Mouse (Mus musculus): Measurements from ENCODE around the gene Synpo2. TPM values are rescaled to one million over a fixed set of nuclear protein-coding genes. Genes with fewer than 3 reads are reported as not detected.

Synpo2 gene
- polyA plus RNA-seq, 1 experiment from 2014 or later, result 8.3 TPM

DNA sequence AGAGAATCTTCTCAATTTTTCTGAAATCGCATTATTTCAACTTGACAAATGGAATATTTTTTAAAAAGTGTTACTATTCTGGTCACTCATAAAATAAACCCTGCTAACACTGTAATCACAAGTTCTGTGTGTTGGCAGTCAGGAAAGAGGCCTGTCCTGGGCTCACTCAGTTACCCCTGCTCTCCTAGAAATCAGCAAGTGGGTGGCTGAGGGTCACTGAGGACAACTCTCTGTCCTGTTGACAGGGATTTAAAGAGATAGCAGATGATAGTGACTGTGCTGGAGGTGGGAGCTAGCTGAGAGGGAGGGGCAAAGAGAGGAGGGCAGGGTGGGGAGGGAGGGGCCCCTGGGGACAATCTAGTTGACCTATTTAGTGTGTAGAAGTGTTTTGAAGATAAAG, 165.0 kb downstream of the Synpo2 start:
- no peaks in the 10 kb centered on the region for H3K27me3 ChIP-seq (ENCODE audit: control insufficient read depth, insufficient read depth, low read length)

DNA sequence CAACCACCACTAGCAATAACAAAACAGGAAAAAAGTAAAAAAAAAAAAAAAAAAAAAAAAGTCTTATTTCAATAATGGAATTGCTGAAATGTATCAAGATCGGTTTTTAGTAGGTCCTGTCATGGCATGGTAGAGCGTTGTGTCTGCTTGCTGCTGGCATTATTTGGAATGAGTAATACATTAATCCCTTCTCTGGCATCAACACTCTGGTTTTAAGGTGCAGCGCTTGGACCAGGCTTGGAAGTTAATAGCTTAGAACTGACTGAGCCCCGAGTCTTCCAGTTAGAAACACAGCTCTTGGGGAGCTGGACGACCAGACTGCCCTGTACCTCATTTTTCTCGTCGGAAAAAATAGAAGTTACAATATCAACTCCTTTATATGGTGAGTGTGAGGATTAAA, 169.1 kb downstream of the Synpo2 start:
- Histone ChIP-seq H3K36me3 (ENCODE audit: control insufficient read depth, insufficient read depth, low read length) (no peaks in the 10 kb centered on the region), H3K27me3 (ENCODE audit: control insufficient read depth, insufficient read depth, low read length) (no peaks in the 10 kb centered on the region), H3K4me1 (ENCODE audit: control insufficient read depth, insufficient read depth, low read length) (no peaks in the 10 kb centered on the region), H3K9ac (ENCODE audit: low read depth, low read length) (no peak overlapping the region), H3K4me3 (ENCODE audit: low read length) (no peak overlapping the region), H3K27ac (ENCODE audit: low read depth, low read length) (no peak overlapping the region), H3K9me3 (ENCODE audit: control insufficient read depth, low read length) (no peaks in the 10 kb centered on the region), H3K4me2 (replicated peaks; ENCODE audit: low read depth, low read length) (no peak overlapping the region)
- 91% methylated on average over 7 of the region's 7 CpGs for WGBS
- ATAC-seq (ENCODE audit: low FRiP score, low TSS enrichment), result no peak

More for the DNA sequence above, 165.0 kb downstream of the Synpo2 start:
- H3K9ac ChIP-seq (ENCODE audit: low read depth, low read length), result no peak overlapping the region
- no peak overlapping the region for H3K27ac ChIP-seq (ENCODE audit: low read depth, low read length)
- 89% methylated on average over 1 of the region's 1 CpGs for WGBS
- no peaks in the 10 kb centered on the region for H3K36me3 ChIP-seq (ENCODE audit: control insufficient read depth, insufficient read depth, low read length)
- no peaks in the 10 kb centered on the region for H3K9me3 ChIP-seq (ENCODE audit: control insufficient read depth, low read length)
- no peak for ATAC-seq (ENCODE audit: low FRiP score, low TSS enrichment)
- no peak overlapping the region for H3K4me3 ChIP-seq (ENCODE audit: low read length)
- H3K4me2 ChIP-seq (replicated peaks; ENCODE audit: low read depth, low read length), result no peak overlapping the region
- no peaks in the 10 kb centered on the region for H3K4me1 ChIP-seq (ENCODE audit: control insufficient read depth, insufficient read depth, low read length)

DNA sequence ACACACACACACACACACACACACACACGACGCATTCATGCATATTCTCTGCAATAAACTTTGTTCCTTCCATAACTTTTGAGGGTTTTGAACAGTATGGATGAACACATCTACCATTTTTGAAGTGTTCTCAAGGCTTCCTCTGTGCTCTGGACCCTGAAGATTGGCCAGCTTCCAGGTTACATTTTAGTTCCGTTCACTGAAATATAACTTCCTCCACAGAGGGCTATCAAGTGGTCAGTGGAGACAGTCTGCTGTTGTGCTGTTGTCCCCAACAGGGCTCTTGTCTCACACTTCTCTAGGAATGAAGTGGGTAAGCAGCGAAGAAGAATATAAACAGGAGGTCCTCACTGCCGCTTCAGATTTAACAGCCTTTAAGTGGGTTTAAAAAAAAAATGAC, 170.5 kb downstream of the Synpo2 start:
- H3K36me3 ChIP-seq (ENCODE audit: control insufficient read depth, insufficient read depth, low read length), result no peaks in the 10 kb centered on the region
- 60% methylated on average over 5 of the region's 5 CpGs for WGBS
- no peak overlapping the region for H3K9ac ChIP-seq (ENCODE audit: low read depth, low read length)
- no peaks in the 10 kb centered on the region for H3K27me3 ChIP-seq (ENCODE audit: control insufficient read depth, insufficient read depth, low read length)
- no peak overlapping the region for H3K4me3 ChIP-seq (ENCODE audit: low read length)
- ATAC-seq (ENCODE audit: low FRiP score, low TSS enrichment), result no peak
- no peaks in the 10 kb centered on the region for H3K9me3 ChIP-seq (ENCODE audit: control insufficient read depth, low read length)
- no peak overlapping the region for H3K27ac ChIP-seq (ENCODE audit: low read depth, low read length)
- no peak overlapping the region for H3K4me2 ChIP-seq (replicated peaks; ENCODE audit: low read depth, low read length)
- H3K4me1 ChIP-seq (ENCODE audit: control insufficient read depth, insufficient read depth, low read length), result no peaks in the 10 kb centered on the region

DNA sequence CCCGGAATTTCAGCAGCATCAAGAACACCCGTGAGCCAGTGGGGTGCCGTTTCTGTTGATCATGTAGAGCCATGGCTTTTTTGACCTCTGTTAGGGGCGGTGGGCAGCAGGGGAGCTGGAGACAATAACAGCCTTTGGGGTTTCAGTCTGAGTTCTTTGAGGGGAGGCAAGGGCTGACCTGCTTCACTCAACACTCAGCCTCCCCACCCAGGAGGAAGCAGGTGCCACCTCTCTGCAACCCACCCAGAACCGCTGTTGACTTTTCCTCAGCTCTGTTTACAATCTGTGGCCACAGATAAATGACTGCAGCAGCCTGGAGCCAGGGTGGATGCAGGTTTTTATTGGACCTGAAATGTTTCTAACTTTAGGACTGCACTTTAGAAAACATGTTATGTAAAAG, 171.8 kb downstream of the Synpo2 start:
- Histone ChIP-seq H3K27ac (ENCODE audit: low read depth, low read length) (no peak overlapping the region), H3K4me1 (ENCODE audit: control insufficient read depth, insufficient read depth, low read length) (no peaks in the 10 kb centered on the region), H3K9ac (ENCODE audit: low read depth, low read length) (no peak overlapping the region), H3K4me2 (replicated peaks; ENCODE audit: low read depth, low read length) (no peak overlapping the region), H3K4me3 (ENCODE audit: low read length) (no peak overlapping the region), H3K9me3 (ENCODE audit: control insufficient read depth, low read length) (no peaks in the 10 kb centered on the region), H3K36me3 (ENCODE audit: control insufficient read depth, insufficient read depth, low read length) (no peaks in the 10 kb centered on the region), H3K27me3 (ENCODE audit: control insufficient read depth, insufficient read depth, low read length) (no peaks in the 10 kb centered on the region)
- ATAC-seq (ENCODE audit: low FRiP score, low TSS enrichment), result no peak
- 40% methylated on average over 5 of the region's 5 CpGs for WGBS

DNA sequence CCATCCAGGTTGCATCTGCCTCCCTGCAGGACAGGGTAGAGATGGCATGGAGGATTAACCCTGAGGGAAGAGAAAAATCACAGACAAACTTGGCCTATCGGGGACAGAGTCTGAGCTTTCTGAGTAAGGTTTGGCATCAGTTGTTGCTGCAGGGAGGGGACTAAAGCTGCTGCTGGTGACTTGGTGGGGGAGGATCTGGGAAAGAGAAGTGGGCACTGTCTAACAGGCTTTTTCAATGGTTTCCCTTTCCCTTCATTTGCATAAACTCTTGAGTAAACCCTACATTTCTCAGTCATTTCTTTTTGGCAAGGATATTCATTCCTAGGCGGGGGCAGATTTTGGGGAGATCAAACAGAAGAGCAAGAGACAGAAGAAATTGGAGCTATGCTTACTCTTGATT, 174.0 kb downstream of the Synpo2 start:
- Histone ChIP-seq H3K9me3 (ENCODE audit: control insufficient read depth, low read length) (no peaks in the 10 kb centered on the region), H3K27me3 (ENCODE audit: control insufficient read depth, insufficient read depth, low read length) (no peaks in the 10 kb centered on the region), H3K4me3 (ENCODE audit: low read length) (no peak overlapping the region), H3K4me2 (replicated peaks; ENCODE audit: low read depth, low read length) (no peak overlapping the region), H3K36me3 (ENCODE audit: control insufficient read depth, insufficient read depth, low read length) (no peaks in the 10 kb centered on the region), H3K9ac (ENCODE audit: low read depth, low read length) (no peak overlapping the region), H3K27ac (ENCODE audit: low read depth, low read length) (no peak overlapping the region), H3K4me1 (ENCODE audit: control insufficient read depth, insufficient read depth, low read length) (no peaks in the 10 kb centered on the region)
- 82% methylated on average over 2 of the region's 2 CpGs for WGBS
- no peak for ATAC-seq (ENCODE audit: low FRiP score, low TSS enrichment)

DNA sequence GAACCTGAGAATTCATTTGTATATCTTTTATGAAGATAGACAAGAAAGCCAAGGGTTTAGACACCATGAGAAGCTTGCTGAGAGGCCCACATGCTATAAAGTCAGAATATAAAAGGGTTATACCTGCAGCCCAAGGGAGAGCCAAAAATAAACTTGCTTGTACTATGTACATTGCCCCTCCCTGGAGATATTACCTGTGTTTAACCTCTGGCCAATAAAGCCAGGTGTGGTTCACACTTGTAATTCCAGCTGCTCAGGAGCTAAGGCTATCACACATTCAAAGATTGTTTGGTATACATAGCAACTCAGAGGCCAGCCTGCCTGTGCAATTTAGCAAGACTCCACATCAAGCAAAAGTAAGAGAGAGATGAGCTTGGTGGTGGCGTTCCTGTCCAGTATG, 177.1 kb downstream of the Synpo2 start:
- Histone ChIP-seq H3K4me1 (ENCODE audit: control insufficient read depth, insufficient read depth, low read length) (no peaks in the 10 kb centered on the region), H3K27ac (ENCODE audit: low read depth, low read length) (no peak overlapping the region), H3K27me3 (ENCODE audit: control insufficient read depth, insufficient read depth, low read length) (no peaks in the 10 kb centered on the region), H3K9ac (ENCODE audit: low read depth, low read length) (no peak overlapping the region), H3K4me2 (replicated peaks; ENCODE audit: low read depth, low read length) (no peak overlapping the region), H3K4me3 (ENCODE audit: low read length) (no peak overlapping the region), H3K9me3 (ENCODE audit: control insufficient read depth, low read length) (no peaks in the 10 kb centered on the region), H3K36me3 (ENCODE audit: control insufficient read depth, insufficient read depth, low read length) (no peaks in the 10 kb centered on the region)
- WGBS, result 95% methylated on average over 1 of the region's 1 CpGs
- no peak for ATAC-seq (ENCODE audit: low FRiP score, low TSS enrichment)

DNA sequence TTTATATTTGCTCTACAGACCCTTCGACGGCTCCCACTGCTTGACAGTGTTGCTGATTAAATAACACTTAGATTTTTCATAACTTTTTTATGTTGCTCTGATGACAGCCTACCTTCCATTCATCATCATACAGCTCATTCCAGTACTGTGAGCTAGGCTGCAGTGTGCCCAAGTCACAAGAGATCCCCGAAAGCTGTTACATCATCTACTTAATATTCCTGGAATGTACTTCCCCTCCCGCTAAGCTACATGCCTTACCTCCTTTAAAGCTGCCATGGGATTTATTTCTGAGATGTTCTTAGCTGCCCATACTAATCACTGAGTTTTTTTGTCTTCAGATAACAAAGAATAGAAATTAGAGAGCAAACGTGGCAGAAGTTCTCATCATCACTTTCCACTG, 181.8 kb downstream of the Synpo2 start:
- no peak for ATAC-seq (ENCODE audit: low FRiP score, low TSS enrichment)
- no peak overlapping the region for H3K4me2 ChIP-seq (replicated peaks; ENCODE audit: low read depth, low read length)
- no peaks in the 10 kb centered on the region for H3K4me1 ChIP-seq (ENCODE audit: control insufficient read depth, insufficient read depth, low read length)
- no peaks in the 10 kb centered on the region for H3K36me3 ChIP-seq (ENCODE audit: control insufficient read depth, insufficient read depth, low read length)
- no peak overlapping the region for H3K9ac ChIP-seq (ENCODE audit: low read depth, low read length)
- H3K27ac ChIP-seq (ENCODE audit: low read depth, low read length), result no peak overlapping the region
- no peaks in the 10 kb centered on the region for H3K27me3 ChIP-seq (ENCODE audit: control insufficient read depth, insufficient read depth, low read length)
- WGBS, result 72% methylated on average over 5 of the region's 5 CpGs
- H3K9me3 ChIP-seq (ENCODE audit: control insufficient read depth, low read length), result peaks cover 2% of the 10 kb centered on the region
- no peak overlapping the region for H3K4me3 ChIP-seq (ENCODE audit: low read length)

DNA sequence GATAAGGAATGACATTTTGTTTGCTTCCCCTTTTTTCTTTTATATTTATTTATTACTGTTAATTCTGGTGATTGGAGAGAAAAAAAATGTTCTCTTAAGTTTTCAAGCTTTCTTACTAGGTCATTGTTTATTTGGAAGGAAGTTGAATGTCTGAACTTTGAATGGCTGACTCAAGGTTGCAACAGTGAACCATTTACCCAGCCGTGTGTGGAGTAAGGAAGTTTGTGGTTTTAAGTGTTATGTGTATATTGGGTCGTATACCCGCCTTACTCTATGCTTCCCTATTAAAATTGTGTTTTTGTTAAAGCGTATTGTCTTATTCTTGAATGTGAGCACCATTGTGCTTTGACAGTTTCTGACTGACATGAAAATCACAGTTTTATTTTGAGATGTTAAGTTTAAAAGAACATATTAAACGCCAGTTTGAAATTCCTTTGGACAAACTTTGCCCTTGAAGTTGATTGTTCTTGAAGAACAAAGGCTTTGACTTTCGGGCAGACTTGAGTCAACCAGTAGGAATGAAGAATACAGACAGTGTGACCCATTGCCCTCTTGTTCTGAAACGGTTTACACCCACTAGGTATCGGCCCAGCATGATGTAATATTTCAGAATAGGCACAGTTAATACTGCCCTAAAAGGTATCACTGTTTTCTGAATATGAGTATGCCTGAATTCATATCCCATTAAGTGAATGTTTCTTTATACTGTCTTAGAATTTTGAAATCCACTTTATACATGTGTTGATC, 182.6 kb downstream of the Synpo2 start:
- 79% methylated on average over 8 of the region's 8 CpGs for WGBS
- Histone ChIP-seq H3K9me3 (ENCODE audit: control insufficient read depth, low read length) (peaks cover 3% of the 10 kb centered on the region), H3K4me2 (replicated peaks; ENCODE audit: low read depth, low read length) (no peak overlapping the region), H3K4me3 (ENCODE audit: low read length) (no peak overlapping the region), H3K27me3 (ENCODE audit: control insufficient read depth, insufficient read depth, low read length) (no peaks in the 10 kb centered on the region), H3K4me1 (ENCODE audit: control insufficient read depth, insufficient read depth, low read length) (no peaks in the 10 kb centered on the region), H3K9ac (ENCODE audit: low read depth, low read length) (no peak overlapping the region), H3K27ac (ENCODE audit: low read depth, low read length) (no peak overlapping the region), H3K36me3 (ENCODE audit: control insufficient read depth, insufficient read depth, low read length) (no peaks in the 10 kb centered on the region)
- ATAC-seq (ENCODE audit: low FRiP score, low TSS enrichment), result no peak

DNA sequence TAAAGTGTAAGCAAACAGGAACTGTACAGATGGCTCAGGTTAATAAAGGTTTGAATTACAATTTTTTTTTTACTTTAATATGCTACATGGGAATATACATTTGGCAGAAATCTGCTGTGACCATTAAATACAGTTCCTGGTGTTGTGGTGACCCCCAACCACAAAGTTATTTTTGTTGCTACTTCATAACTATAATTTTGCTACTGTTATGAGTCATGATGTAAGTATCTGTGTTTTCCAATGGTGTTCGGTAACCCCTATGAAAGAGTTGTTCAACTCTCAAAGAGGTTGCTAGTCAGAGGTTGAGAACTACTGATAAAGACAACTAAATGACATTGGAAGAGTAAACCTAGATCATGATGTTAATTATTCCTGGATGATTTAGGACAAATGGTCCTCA, 193.6 kb downstream of the Synpo2 start:
- Histone ChIP-seq H3K27ac (ENCODE audit: low read depth, low read length) (no peak overlapping the region), H3K36me3 (ENCODE audit: control insufficient read depth, insufficient read depth, low read length) (no peaks in the 10 kb centered on the region), H3K27me3 (ENCODE audit: control insufficient read depth, insufficient read depth, low read length) (no peaks in the 10 kb centered on the region), H3K4me1 (ENCODE audit: control insufficient read depth, insufficient read depth, low read length) (no peaks in the 10 kb centered on the region), H3K9ac (ENCODE audit: low read depth, low read length) (no peak overlapping the region), H3K4me3 (ENCODE audit: low read length) (no peak overlapping the region), H3K4me2 (replicated peaks; ENCODE audit: low read depth, low read length) (no peak overlapping the region), H3K9me3 (ENCODE audit: control insufficient read depth, low read length) (no peaks in the 10 kb centered on the region)
- 100% methylated on average over 1 of the region's 1 CpGs for WGBS
- ATAC-seq (ENCODE audit: low FRiP score, low TSS enrichment), result no peak
